Mouse (Mus musculus) MEL (cell line): Measurements from ENCODE around the gene Prm1.

Experiments
- NELFE ChIP-seq: IDR thresholded peaks from 2 replicates; pipeline ENCODE4 v1.6.1; 2011; ENCODE audit warnings: low read depth, low read length, improper control_type of control experiment
- TAL1 ChIP-seq: IDR thresholded peaks from 2 replicates; pipeline ENCODE4 v1.6.1; 2012; ENCODE audit warnings: mild to moderate bottlenecking, inconsistent platforms, low read length, moderate library complexity, mixed read lengths

GRCm38 (mm10) chr16:10828461-10828805, 22.8 kb upstream of the Prm1 start:
- TF ChIP-seq TAL1, result no peak
- TF ChIP-seq NELFE, result no peak
